Mouse (Mus musculus): Measurements from ENCODE around the gene Cbx7.

The Cbx7 gene

GRCm38 (mm10) chr15:79873545-79873944, 97.4 kb downstream of the Cbx7 start:
- no peak for ATAC-seq (ENCODE audit: insufficient number of reproducible peaks, low FRiP score, low TSS enrichment)

- ATAC-seq (ENCODE audit: insufficient number of reproducible peaks, low FRiP score, low TSS enrichment): no peak
These were observed 103.5 kb downstream of the Cbx7 start for GRCm38 (mm10) chr15:79867260-79868002.

Measured in cerebellum, adult (tissue).